Mouse (Mus musculus): ENCODE data around the gene Slc5a11.

DNA sequence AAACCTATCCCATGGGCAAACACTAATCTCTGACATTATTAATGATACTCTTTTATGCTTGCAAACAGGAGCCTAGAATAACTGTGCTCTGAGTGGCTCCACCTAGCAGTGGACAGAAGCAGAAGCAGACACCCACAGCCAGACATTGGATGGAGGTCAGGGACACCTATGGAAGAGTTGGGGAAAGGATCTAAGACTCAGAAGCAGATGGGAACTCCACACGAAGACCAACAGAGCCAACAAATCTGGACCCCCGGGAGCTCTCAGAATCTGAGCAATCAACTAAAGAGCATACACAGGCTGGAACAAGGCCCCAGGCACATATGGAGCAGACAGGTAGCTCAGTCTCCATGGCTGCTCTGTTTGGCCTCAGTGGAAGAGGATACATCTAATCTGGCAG lies 90.8 kb downstream of the Slc5a11 start:
- TF ChIP-seq CTCF (conservative IDR thresholded peaks at IDR 0.05; ENCODE audit: insufficient read depth, insufficient read length, low read depth, low read length) (no peak), POLR2A (IDR thresholded peaks at IDR 0.05; ENCODE audit: low read depth, low read length) (no peak)
